Mouse (Mus musculus) G1E-ER4 (cell line): ENCODE data around the gene Ankrd10. TPM values are rescaled to one million over a fixed set of nuclear protein-coding genes. Genes with fewer than 3 reads are reported as not detected.

Source experiments
- GATA1 ChIP-seq: IDR thresholded peaks from one replicate; pipeline ENCODE4 v1.8.0; 2012; ENCODE audit warnings: low read length, inconsistent platforms
- polyA plus RNA-seq: library from polyadenylated mRNA; stranded (reverse); fragments of >175 nt; gene quantifications from 2 replicates; pipeline ENCODE4 v1.2.3, GENCODE M21; 2012

Gene Ankrd10
- polyA plus RNA-seq, 1 experiment, result 80.2 TPM

- TF ChIP-seq GATA1, result no peak
Measured at GRCm38 (mm10) chr8:11625084-11625483, 10.5 kb downstream of the Ankrd10 start.

GRCm38 (mm10) chr8:11619091-11619490 is 16.5 kb downstream of the Ankrd10 start:
- no peak for TF ChIP-seq GATA1

- no peak for TF ChIP-seq GATA1
Measured at GRCm38 (mm10) chr8:11618063-11618462, 17.5 kb downstream of the Ankrd10 start.

- TF ChIP-seq GATA1, result no peak
Measured at GRCm38 (mm10) chr8:11616294-11616693, 19.3 kb downstream of the Ankrd10 start.

- no peak for TF ChIP-seq GATA1
Measured at GRCm38 (mm10) chr8:11614126-11614835, 21.3 kb downstream of the Ankrd10 start.

- no peak for TF ChIP-seq GATA1
Measured at GRCm38 (mm10) chr8:11608848-11609247, 26.7 kb downstream of the Ankrd10 start.

GRCm38 (mm10) chr8:11602006-11602680 is 33.4 kb downstream of the Ankrd10 start:
- no peak for TF ChIP-seq GATA1

- TF ChIP-seq GATA1, result no peak
Measured at GRCm38 (mm10) chr8:11600301-11600951, 35.1 kb downstream of the Ankrd10 start.

- TF ChIP-seq GATA1, result no peak
Measured at GRCm38 (mm10) chr8:11593222-11593884, 42.2 kb downstream of the Ankrd10 start.

- no peak for TF ChIP-seq GATA1
Measured at GRCm38 (mm10) chr8:11592296-11592695, 43.3 kb downstream of the Ankrd10 start.

- TF ChIP-seq GATA1, result no peak
Measured at GRCm38 (mm10) chr8:11591837-11592236, 43.7 kb downstream of the Ankrd10 start.

- TF ChIP-seq GATA1, result no peak
Measured at GRCm38 (mm10) chr8:11586374-11586745, 49.2 kb downstream of the Ankrd10 start.

- TF ChIP-seq GATA1, result no peak
Measured at GRCm38 (mm10) chr8:11585513-11586373, 49.8 kb downstream of the Ankrd10 start.

- no peak for TF ChIP-seq GATA1
Measured at GRCm38 (mm10) chr8:11575604-11576384, 59.8 kb downstream of the Ankrd10 start.

- TF ChIP-seq GATA1, result no peak
Measured at GRCm38 (mm10) chr8:11574911-11575603, 60.5 kb downstream of the Ankrd10 start.
